Mouse (Mus musculus) T-helper 2 cell (primary cell): ENCODE results near the gene Gm20721.
"Not testable (repeated sequence)": the region's sequence is repeated elsewhere in the genome, so short reads cannot be mapped to it uniquely, and the experiment has no call there.

ENCODE experiments used
- in situ Hi-C: fragments of 300-600 bp; cut with MboI, MseI; formaldehyde crosslinking; loops from one replicate; pipeline ENCODE4 v1.15.1; 2025; ENCODE audit warnings: high pct_unique_total_duplicates

Gene Gm20721

DNA sequence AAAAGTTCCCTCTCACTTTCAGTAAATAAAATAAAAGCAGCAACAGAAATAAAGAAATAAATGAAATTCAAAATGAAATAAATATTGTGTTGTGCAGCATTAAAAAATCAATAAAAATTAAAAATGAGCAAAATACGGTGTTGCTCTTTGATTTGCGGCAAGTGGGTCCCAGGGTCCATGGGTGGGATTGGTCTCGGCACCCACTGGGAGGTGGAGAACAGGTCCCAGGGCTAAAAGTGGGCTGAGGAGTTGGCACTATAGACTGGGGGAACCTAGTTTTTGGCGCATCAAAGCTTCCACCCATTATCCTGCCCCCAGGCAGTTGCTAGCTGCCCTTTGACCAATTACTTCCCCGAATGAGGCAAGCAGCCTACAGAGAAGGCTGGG is at the start of gene Gm20721:
TSS of gene Gm20721 (minus strand) at position 101 of the 387 bp plus-strand sequence.
- in situ Hi-C loops: no loop called here

DNA sequence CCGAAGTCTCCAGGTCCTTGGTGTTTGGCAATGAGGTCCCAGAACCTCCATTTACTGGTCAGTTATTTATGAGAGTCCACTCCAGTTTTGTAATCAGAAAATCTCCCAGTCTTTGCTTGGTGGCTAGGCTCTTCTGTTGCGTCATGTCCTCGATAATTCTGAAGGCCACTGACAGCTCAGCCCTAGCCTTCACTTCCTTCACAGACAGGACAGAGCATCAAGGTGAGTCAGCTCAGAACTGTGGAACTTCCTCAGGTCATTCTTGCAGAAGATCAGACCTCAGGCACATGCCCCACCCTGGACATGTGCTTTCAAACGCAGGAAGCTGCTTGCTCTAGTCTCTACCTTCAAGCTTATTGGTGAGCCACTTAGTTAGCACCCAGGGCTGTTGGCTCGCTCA is 46.9 kb upstream of the Gm20721 start:
- in situ Hi-C loops: no loop called here

DNA sequence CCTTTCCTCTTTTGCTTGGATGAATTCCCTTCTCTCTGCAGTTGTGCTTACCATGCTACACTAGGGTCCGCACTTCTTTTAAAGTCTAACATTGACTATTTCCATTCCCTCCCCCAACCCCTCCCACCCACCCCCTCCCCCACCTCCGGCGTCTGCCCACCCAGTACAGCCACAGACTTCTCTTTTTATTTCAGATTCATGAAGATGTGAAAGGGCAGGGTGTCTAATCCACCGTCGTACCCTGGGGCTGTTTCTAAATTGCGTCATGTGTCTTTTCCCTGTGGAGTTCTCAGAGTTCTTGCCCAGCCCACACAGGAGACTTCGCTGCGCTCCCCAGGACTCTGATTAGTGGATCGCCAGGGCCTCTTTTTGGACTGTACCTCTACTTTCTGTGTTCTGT is 46.0 kb upstream of the Gm20721 start:
- in situ Hi-C loops: no loop called here

DNA sequence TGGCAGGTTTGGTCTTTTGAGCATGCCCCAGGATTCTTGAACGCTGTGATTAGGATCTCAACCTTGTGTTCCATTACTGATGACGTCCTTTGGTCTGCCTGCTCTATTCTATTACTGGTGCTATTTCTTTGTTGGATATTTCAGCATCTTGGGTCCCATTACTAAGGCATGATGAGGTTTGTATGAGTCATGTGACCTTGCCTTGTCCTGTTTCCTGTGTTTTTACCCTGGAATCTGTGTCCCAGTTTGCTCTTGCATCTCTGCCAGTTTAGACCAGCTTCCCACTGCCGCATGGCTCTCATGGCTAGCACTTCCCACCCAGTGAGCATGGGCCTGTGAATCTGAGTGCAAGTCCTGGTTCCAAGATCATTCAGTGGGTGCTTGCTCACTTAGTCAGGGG is 45.4 kb upstream of the Gm20721 start:
- in situ Hi-C loops: no loop called here

DNA sequence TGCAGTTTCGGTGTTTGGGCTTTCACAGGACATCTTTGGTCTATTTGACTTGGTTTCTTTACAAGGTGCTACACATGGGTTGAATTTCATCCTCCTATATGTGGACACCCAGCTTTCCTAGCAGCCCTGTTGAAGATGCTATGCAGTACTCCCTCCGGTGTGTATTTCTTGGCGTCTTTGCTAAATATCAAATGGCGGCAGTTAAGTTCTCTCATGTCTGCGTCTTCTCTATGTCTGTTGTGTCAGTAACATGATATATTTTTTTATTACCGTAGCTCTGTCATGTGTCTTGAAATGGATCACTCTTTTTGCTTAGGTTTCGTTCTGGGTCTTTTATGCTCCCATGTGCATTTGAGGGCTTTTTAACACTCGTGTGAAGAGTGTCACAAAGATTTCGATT is 34.5 kb upstream of the Gm20721 start:
- in situ Hi-C loops: no loop called here

DNA sequence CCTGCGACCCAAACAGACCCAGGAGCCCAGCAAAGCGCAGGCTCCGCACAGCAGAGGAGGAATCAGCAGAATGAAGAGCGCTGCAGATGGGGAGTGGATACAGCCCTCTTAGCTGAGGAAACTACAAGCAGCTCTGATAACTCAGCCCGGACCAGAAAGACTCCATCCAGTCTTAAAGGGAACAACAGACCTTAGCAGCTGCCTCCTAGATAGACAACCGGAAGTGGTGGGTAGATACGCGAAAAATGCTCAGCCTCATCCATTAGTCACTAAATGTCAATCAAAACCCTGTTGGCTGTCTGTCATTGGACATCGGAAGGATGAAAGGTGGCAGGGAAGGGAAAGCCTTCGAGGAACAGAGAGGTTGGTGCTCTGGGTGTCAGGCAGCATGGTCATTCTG is 20.1 kb upstream of the Gm20721 start:
- in situ Hi-C loops: no loop called here

DNA sequence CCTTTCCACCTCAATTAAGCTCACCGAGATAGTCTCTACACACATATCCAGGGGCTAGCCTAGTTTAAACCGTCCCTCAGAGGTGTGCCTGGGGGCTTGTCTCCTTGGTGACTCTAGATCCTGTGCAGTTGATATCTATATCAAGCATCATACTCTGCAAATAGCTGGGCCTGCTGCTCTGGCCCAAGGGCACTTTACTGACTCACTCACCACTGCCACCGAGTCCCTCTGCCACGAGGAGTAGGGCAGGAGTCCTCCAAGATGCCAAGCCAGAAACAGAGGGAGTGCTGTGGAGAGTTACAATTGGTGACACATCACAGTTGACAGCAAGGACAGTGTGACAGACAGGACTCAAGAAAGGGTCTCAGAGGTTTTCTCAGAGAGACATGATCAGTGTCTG is 13.1 kb upstream of the Gm20721 start:
- in situ Hi-C loops: no loop called here

DNA sequence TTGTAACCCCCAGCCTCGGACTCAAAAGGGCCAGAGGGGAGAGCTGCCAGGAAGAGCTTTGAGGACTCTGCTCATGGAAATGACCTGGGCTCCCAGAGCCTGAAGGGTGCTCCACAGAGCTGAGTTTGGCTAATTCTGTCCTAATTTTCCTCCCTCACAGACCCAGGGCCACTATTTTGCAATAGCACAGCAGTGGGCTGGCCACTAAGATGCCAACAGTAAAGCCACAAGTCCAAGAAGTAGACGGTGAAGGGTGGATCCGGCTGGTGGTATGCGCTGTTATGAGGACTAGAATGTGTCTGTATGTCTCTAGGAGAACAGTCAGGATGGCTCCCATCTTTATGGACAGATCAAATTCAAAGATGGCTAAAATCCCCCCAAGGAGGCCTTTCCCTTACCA is 12.0 kb upstream of the Gm20721 start:
- in situ Hi-C loops: no loop called here

DNA sequence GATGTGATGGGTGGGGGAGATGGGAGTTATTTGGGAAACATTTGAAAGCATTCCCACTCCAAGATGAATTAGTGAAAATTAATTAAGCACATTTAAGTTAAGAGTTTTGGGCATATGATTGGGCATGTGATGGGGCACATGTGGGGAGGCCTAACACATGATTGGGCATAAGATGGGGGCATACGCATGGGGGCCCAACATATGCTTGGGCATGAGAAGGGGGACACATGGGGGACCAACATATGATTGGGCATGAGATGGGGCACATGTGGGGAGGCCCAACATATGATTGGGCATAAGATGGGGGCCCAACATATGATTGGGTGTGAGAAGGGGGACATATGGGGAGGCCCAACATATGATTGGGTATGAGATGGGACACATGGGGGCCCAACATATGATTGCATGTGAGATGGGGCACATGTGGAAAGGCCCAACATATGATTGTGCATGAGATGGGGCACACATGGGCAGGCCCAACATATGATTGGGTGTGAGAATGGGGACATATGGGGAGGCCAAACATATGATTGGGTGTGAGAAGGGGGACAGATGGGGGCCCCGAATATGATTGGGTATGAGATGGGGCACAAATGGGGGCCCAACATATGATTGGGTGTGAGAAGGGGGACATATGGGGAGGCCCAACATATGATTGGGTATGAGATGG is 622 bp upstream of the Gm20721 start:
- in situ Hi-C loops: not testable (repeated sequence)

DNA sequence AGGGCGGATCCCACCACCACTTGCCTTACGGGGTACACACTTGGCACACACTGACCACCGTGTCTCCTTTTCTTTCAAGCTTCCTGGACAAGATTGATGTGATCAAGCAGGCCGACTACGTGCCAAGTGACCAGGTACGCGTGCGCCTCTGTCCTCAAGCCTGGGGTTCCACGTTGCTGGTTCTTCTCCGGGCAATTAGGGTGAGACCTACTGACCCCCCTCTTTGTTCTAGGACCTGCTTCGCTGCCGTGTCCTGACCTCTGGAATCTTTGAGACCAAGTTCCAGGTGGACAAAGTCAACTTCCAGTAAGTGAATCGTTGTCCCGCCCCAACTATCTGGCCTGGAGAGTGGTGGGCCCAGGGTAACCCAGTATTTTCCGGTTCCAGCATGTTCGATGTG is 1.5 kb downstream of the Gm20721 start:
- in situ Hi-C loops: loop anchor here (5.0 kb wide), 1 partner anchor 82 kb away; no protein-coding TSS in a partner anchor

DNA sequence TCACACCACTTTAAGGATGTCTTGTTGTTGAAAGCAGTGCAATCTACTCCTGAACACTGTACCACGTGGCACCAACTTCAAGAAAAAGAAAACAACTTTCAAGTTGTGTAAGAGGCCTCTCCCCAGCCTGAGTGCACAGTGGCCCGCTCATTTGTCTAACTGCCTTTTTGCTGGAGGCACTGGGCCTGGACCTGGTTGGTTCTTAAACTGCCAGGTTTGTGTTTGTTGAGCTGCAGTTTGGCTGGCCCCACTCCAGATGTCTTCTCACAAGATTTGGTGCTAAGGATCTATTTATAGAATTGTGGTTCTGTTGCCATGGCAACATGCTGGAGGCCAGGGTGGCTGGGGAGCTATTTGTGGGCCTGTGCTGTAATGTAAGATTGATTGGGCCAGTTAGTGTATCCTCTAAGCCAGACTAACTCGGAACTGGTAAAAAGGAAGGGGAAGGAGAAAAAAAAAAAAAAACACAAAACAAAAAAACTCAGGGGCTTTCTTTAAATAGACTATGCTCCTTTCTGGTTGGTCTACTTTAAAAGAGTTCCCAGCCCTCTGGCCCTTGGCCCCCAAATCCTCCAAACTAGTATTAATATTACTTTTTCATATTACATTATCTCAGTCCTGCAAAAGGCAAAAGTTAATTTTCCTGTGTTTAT is 2.4 kb downstream of the Gm20721 start:
- in situ Hi-C loops: loop anchor here (5.0 kb wide), 1 partner anchor 83 kb away; no protein-coding TSS in a partner anchor

DNA sequence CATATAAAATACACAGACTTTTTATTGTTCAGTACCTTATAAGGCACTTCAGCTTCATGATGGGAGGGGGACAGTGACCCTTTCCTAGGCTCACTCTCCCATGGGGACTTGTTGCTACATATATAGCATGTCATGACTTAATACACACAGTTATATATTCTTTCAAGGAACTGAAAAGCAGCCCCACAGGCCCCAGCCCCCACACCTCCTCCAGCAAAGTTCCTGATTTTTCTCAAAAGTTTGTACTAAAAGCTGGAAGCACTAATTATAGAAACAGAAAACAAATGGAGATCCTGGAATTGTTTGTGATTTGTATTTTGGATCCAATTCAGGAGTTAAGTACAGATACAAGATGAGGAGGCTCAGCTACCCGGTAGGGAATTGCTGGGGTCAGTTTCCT is 2.9 kb downstream of the Gm20721 start:
- in situ Hi-C loops: loop anchor here (5.0 kb wide), 1 partner anchor 84 kb away; no protein-coding TSS in a partner anchor

DNA sequence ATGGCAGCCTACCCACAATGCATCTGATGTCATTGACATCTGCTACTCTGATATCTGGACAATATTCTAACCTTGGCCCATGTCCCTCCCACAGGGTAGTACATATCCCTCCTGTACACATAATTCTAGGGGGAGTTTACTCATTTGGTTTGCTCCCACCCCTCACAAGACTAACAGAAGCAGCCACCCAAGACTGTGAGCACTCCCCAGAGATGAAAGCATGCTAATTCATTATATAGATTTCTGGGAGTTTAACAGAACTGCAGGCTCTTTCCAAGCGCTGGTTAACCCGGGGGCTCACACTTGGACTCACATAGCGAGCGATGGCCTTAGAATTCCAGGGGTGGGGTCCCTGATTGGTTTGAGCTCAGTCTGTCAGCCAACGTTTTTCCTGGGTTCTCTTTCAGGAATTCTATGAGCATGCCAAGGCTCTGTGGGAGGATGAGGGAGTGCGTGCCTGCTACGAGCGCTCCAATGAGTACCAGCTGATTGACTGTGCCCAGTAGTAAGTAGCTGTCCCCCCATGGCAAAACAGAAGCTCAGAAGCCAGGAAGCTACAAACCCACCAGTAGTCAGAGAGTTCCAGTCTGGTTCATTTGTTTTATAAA is 3.6 kb downstream of the Gm20721 start:
- in situ Hi-C loops: loop anchor here (5.0 kb wide), 1 partner anchor 84 kb away; no protein-coding TSS in a partner anchor

DNA sequence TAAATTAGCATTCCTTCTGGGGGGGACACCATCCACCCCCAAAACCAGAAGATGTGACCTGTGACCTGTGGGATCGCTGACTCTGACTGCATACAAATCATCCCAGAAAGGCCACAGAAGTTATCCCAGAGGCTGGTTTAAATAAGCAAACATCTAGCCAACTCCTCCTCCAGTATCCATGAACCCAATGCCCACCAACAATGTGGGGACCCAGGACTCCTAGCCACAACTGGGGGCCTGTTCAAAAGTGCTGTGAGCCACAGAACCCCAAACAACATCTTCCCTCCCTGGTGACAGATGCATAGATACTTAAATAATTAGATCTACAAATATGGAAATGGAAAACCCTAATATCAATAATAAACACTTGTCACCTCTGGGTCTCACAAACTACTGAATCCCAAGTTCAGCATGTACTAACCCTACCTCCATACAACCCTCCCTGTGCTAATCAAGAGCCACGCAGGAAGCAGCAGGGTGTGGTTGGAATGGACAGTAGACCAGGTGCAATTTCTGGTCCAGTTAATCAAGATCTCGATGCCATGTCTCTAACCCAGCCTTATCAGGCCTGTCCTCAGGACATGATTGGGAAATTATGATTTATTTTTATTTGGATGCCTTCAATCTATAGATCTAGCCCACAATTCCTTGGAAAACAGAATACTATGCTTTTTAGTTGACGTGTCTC is 5.5 kb downstream of the Gm20721 start:
- in situ Hi-C loops: loop anchor here (5.0 kb wide), 1 partner anchor 86 kb away; no protein-coding TSS in a partner anchor

DNA sequence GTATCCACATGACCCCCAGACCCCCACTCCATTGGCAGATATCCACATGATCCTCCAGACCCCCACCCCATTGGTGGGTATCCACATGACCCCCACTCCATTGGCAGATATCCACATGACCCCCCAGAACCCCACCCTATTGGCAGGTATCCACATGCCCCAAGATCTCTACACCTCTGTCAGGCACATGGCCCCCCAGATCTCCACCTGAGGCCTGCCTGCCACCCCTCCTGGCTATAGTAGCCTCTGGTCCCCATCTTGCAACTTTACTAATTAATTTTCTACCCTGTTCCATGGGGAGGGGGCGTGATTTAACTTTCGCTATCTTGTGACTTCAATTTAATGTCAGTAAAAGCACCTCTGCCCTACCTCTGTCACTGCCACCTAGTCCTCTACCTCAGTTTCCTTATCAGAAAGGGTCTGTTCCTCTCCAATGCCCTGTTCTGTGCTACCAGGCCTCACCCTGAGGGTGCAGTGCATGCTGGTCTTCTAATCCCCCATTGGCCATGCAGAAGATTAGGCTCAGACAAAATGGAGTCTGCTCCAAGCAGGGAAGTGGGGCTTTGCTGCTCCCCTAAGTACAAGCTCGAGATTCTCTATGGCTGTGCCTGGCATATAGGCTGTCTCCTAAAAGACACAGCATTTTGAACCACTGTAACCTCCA is 6.2 kb downstream of the Gm20721 start:
- in situ Hi-C loops: loop anchor here (5.0 kb wide), 1 partner anchor 87 kb away; no protein-coding TSS in a partner anchor

DNA sequence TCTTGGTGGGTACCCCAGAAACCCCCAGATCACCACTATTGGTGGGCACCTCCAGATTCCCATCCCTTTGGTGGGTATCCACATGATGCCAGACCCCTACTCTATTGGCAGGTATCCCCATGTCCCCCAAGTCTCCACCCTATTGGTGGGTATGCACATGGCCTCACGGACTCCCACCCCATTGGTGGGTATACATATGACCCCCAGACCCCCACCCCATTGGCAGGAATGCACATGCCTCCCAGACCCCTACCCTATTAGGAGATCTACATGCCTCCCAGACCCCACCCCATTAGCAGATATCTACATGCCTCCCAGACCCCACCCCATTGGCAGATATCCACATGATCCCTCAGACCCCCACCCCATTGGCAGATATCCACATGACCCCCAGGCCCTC is 6.8 kb downstream of the Gm20721 start:
- in situ Hi-C loops: loop anchor here (5.0 kb wide), 1 partner anchor 88 kb away; no protein-coding TSS in a partner anchor

DNA sequence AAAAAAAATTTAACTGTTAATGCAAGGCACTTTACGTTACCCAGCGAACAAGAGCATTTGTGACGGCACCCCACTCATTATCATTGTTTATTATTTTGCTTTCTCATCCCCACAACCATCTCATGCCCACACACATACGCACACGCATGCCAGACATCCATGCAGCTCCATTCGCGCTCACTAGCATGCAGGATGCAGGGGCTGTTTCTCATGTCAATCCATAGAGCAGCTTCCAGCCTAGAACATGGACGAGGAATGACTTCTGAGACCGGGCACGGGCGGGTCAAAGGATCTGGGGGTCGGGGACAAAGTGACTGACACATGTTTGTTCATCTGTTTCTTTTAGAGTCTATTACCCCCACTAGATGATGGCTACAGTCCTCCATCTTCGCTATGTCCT is 9.2 kb downstream of the Gm20721 start:
- in situ Hi-C loops: no loop called here

DNA sequence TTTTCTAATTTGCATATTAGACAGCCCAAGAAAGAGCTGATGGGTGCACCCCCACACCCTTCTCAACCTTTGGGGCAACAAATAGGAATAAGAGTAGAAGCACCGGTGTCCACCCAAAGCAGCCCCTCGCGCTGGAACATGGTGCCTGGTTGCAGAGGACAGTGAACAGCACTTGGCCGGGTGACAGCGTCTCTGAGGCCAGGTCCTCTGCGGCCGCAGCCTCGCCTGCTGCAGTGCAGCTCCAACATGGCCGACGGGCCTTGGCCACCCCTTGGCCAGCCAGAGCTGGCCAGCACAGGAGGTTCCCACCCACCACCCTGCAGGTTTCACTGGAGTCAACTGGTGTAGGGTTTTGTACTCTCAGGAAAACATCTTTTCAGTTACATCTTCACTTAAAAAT is 12.1 kb downstream of the Gm20721 start:
- in situ Hi-C loops: no loop called here

DNA sequence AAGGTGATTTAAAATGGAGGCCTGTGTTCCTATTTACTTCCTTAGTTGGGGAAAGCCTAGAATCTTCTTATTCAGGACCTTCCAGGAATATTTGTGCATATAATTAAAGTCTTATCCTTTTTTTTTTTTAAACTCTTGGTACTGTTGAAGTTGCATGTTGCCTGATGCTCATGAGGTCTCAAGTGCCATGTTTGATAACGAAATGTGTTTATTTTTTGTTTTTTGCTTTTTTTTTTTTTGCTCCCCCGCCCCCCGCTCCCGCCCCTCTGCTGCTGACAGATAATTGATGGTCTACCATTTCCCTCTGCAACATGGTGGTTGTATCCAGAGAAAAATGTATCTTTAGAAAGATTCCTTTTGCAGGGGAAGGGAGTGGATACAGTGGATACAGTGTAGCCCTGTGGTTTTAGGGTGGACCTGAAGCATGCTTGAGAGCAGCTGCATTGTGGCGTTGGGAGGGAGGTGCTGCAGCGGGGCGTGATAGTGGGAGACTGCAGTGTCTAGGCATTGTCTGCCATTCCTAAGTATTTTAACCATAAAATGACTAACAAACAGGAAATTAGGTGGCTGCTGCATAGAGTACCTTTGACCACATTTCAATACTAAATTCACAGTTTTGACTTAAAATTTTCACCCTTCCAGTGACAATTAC is 13.1 kb downstream of the Gm20721 start:
- in situ Hi-C loops: no loop called here

DNA sequence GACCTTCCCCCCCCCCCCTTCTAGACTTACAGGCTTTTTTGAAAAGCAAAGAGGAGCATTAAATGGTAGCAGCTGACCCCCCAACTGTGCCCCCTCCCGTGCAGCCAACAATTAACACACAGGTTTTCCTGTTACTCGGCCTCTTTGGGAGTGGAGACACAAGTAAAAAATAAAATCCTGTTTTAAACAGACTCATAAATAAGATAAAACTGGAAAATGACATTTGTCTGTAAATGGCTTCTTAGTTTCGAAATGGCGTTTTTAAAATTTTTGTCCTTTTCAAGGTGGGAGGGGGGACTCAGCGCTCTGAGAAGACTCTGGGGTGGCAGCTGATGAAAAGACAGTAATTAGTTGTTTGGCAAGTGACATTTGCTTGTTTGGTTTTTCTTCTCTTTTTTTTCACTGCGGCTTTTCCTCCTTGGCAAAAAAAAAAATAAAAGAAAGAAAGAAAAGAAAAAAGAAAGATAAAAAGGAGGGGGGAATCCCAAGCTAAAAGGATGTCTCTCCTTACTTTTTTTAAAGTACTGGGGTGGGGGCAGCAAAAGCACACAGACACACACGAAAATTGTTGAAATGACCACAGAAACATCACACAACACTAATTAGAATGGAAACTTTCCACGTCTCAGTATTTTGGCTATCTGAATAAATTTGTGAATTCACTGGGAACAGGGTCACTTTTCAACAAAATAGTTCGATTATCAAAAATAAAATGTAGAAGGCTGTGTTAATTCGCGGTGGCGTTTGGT is 15.1 kb downstream of the Gm20721 start:
- in situ Hi-C loops: no loop called here
